Mouse (Mus musculus) layer of hippocampus, postnatal 10 days (tissue): ENCODE data around the gene Slc1a2. TPM values are rescaled to one million over a fixed set of nuclear protein-coding genes. Genes with fewer than 3 reads are reported as not detected.
A peak's percentile ranks its signal among the peaks of the same experiment; 100 is the strongest.

Experiments used
- DNase-seq, 2 experiments: peaks; one replicate each; pipeline ENCODE4 v3.0.0; 2021; ENCODE audit warnings: low spot score in 2 of 2
- total RNA-seq, 2 experiments: library from RNA; stranded (reverse); gene quantifications; 2 replicates each; pipeline ENCODE4 v1.2.3; 2021

Gene Slc1a2
- total RNA-seq, 2 experiments from 2014 or later: 1,474 to 1,476 TPM

GRCm38 (mm10) chr2:102759479-102759878, 101.0 kb downstream of the Slc1a2 start:
- peak in 1 of 2 experiments; percentile 54 for DNase-seq

GRCm38 (mm10) chr2:102760284-102761072, 102.0 kb downstream of the Slc1a2 start:
- DNase-seq: no peak

GRCm38 (mm10) chr2:102763176-102763575, 104.7 kb downstream of the Slc1a2 start:
- DNase-seq: no peak

GRCm38 (mm10) chr2:102763991-102764390, 105.5 kb downstream of the Slc1a2 start:
- DNase-seq: no peak

- no peak for DNase-seq
Measured at GRCm38 (mm10) chr2:102764602-102765374, 106.3 kb downstream of the Slc1a2 start.

GRCm38 (mm10) chr2:102768267-102768666, 109.8 kb downstream of the Slc1a2 start:
- no peak for DNase-seq

- no peak for DNase-seq
Measured at GRCm38 (mm10) chr2:102771304-102771703, 112.8 kb downstream of the Slc1a2 start.

- DNase-seq: no peak
Measured at GRCm38 (mm10) chr2:102772276-102772675, 113.8 kb downstream of the Slc1a2 start.

GRCm38 (mm10) chr2:102774700-102775099, 116.2 kb downstream of the Slc1a2 start:
- DNase-seq: no peak

- no peak for DNase-seq
Measured at GRCm38 (mm10) chr2:102775561-102775960, 117.1 kb downstream of the Slc1a2 start.

GRCm38 (mm10) chr2:102778208-102778607, 119.7 kb downstream of the Slc1a2 start:
- DNase-seq: no peak

GRCm38 (mm10) chr2:102782751-102783150, 124.3 kb downstream of the Slc1a2 start:
- DNase-seq: no peak

- no peak for DNase-seq
Measured at GRCm38 (mm10) chr2:102785696-102786095, 127.2 kb downstream of the Slc1a2 start.

GRCm38 (mm10) chr2:102791641-102792040, 133.2 kb downstream of the Slc1a2 start:
- no peak for DNase-seq

GRCm38 (mm10) chr2:102792804-102793203, 134.3 kb downstream of the Slc1a2 start:
- DNase-seq: no peak

GRCm38 (mm10) chr2:102795034-102795433, 136.6 kb downstream of the Slc1a2 start:
- no peak for DNase-seq

- DNase-seq: no peak
Measured at GRCm38 (mm10) chr2:102798149-102798548, 139.7 kb downstream of the Slc1a2 start.

- no peak for DNase-seq
Measured at GRCm38 (mm10) chr2:102801899-102802298, 143.4 kb downstream of the Slc1a2 start.

- no peak for DNase-seq
Measured at GRCm38 (mm10) chr2:102804109-102804508, 145.7 kb downstream of the Slc1a2 start.

GRCm38 (mm10) chr2:102805283-102805682, 146.8 kb downstream of the Slc1a2 start:
- DNase-seq: no peak

GRCm38 (mm10) chr2:102805761-102806496, 147.5 kb downstream of the Slc1a2 start:
- DNase-seq: no peak

GRCm38 (mm10) chr2:102807633-102808032, 149.2 kb downstream of the Slc1a2 start:
- no peak for DNase-seq
